Mouse (Mus musculus): ENCODE data around the gene Gabpb1. TPM values are rescaled to one million over a fixed set of nuclear protein-coding genes. Genes with fewer than 3 reads are reported as not detected.

Gabpb1 gene
- total and polyA plus RNA-seq, 3 experiments = 11.7 to 17.8 TPM; not detected in 1

- DNase-seq (ENCODE audit: low read depth, low spot score) = no peak
- Histone ChIP-seq H3K4me1 (ENCODE audit: control insufficient read depth in 1 of 2, insufficient read depth in 2 of 2, low read length in 2 of 2) (peaks cover 0 to 10% of the 10 kb centered on the region in 2 experiments; a peak in 2 of 4 replicates), H3K27ac (ENCODE audit: control insufficient read depth, low read depth, low read length) (no peak overlapping the region), H3K79me2 (ENCODE audit: control insufficient read depth, insufficient read depth, low read length, poor library complexity) (peaks cover 26% of the 10 kb centered on the region), H3K9ac (ENCODE audit: control insufficient read depth, low read depth, low read length, poor library complexity, severe bottlenecking) (peak overlapping the region; percentile 76), H3K4me3 (ENCODE audit: control insufficient read depth in 1 of 2, insufficient read depth in 1 of 2, low read depth in 2 of 2, low read length in 2 of 2) (peak overlapping the region; percentile 75 to 76), H3K27me3 (ENCODE audit: control insufficient read depth in 1 of 2, insufficient read depth in 2 of 2, low read length in 2 of 2) (no peaks in the 10 kb centered on the region), H3K9me3 (replicated peaks; ENCODE audit: insufficient read depth, low read length) (no peaks in the 10 kb centered on the region), H3K36me3 (ENCODE audit: control insufficient read depth in 1 of 2, insufficient read depth in 2 of 2, low read length in 2 of 2) (peaks cover 0 to 7% of the 10 kb centered on the region in 2 experiments; a peak in 2 of 4 replicates)
- peak in 1 of 2 experiments; percentile 71; a peak in 2 of 4 replicates for TF ChIP-seq POLR2A (IDR thresholded peaks at IDR 0.05; ENCODE audit: control insufficient read depth in 1 of 2, insufficient read depth in 1 of 2, low read depth in 1 of 2, low read length in 2 of 2, poor library complexity in 1 of 2)
- TF ChIP-seq USF2 (IDR thresholded peaks at IDR 0.05; ENCODE audit: borderline replicate concordance in 1 of 2, insufficient read depth in 1 of 2, low read depth in 1 of 2, low read length in 2 of 2) = no peak
Observed at GRCm38 (mm10) chr2:126707438-126707779, 31.3 kb upstream of the Gabpb1 start.

- Histone ChIP-seq H3K27me3 (ENCODE audit: control insufficient read depth in 1 of 2, insufficient read depth in 2 of 2, low read length in 2 of 2) (no peaks in the 10 kb centered on the region), H3K79me2 (ENCODE audit: control insufficient read depth, insufficient read depth, low read length, poor library complexity) (peaks cover 22% of the 10 kb centered on the region), H3K27ac (ENCODE audit: control insufficient read depth, low read depth, low read length) (peak within 1 kb of the TSS; percentile 34; the same call in 1 of the 2 replicates), H3K4me1 (ENCODE audit: control insufficient read depth in 1 of 2, insufficient read depth in 2 of 2, low read length in 2 of 2) (peaks cover 0 to 10% of the 10 kb centered on the region in 2 experiments; a peak in 2 of 4 replicates), H3K4me3 (ENCODE audit: control insufficient read depth in 1 of 2, insufficient read depth in 1 of 2, low read depth in 2 of 2, low read length in 2 of 2) (peak within 1 kb of the TSS; percentile 75 to 76), H3K36me3 (ENCODE audit: control insufficient read depth in 1 of 2, insufficient read depth in 2 of 2, low read length in 2 of 2) (peaks cover 0 to 7% of the 10 kb centered on the region in 2 experiments; a peak in 2 of 4 replicates), H3K9me3 (replicated peaks; ENCODE audit: insufficient read depth, low read length) (no peaks in the 10 kb centered on the region), H3K9ac (ENCODE audit: control insufficient read depth, low read depth, low read length, poor library complexity, severe bottlenecking) (peak within 1 kb of the TSS; percentile 76)
- peak; percentile 98 for DNase-seq (ENCODE audit: low read depth, low spot score)
- TF ChIP-seq TBP (IDR thresholded peaks at IDR 0.05; ENCODE audit: low read depth, low read length) (peak; percentile 69), TAL1 (IDR thresholded peaks at IDR 0.05; ENCODE audit: low read length) (no peak), NRF1 (IDR thresholded peaks at IDR 0.05; ENCODE audit: insufficient read depth, low read depth, low read length, poor library complexity, severe bottlenecking) (peak; percentile 100; the same call in 1 of the 2 replicates), RCOR1 (IDR thresholded peaks at IDR 0.05; ENCODE audit: low read depth, low read length) (peak; percentile 19), HCFC1 (IDR thresholded peaks at IDR 0.05; ENCODE audit: low read depth, low read length) (peak; percentile 91), E2F4 (IDR thresholded peaks at IDR 0.05; ENCODE audit: borderline replicate concordance, low read depth, low read length) (peak; percentile 39; the same call in 1 of the 2 replicates), JUND (IDR thresholded peaks at IDR 0.05; ENCODE audit: low read depth, low read length) (no peak), MAX (IDR thresholded peaks at IDR 0.05; ENCODE audit: low read length) (peak; percentile 78), ZNF384 (IDR thresholded peaks at IDR 0.05; ENCODE audit: low read depth, low read length) (no peak), UBTF (IDR thresholded peaks at IDR 0.05; ENCODE audit: borderline replicate concordance, insufficient read depth, low read depth, low read length) (no peak), ELF1 (IDR thresholded peaks at IDR 0.05; ENCODE audit: low read depth, low read length) (peak; percentile 96), CHD2 (IDR thresholded peaks at IDR 0.05; ENCODE audit: low read length) (no peak), MXI1 (IDR thresholded peaks at IDR 0.05; ENCODE audit: low read depth, low read length) (peak; percentile 87), GATA1 (IDR thresholded peaks at IDR 0.05; ENCODE audit: low read depth, low read length) (no peak), MYC (IDR thresholded peaks at IDR 0.05; ENCODE audit: low read depth, low read length) (peak; percentile 68; the same call in 1 of the 2 replicates), EP300 (IDR thresholded peaks at IDR 0.05; ENCODE audit: low read depth in 1 of 2, low read length in 2 of 2) (peak in 1 of 2 experiments; percentile 27; a peak in 1 of 4 replicates), NELFE (IDR thresholded peaks at IDR 0.05; ENCODE audit: low read depth, low read length) (peak; percentile 87), TCF12 (IDR thresholded peaks at IDR 0.05; ENCODE audit: low read depth, low read length) (peak; percentile 55), ZMIZ1 (IDR thresholded peaks at IDR 0.05; ENCODE audit: low read depth, low read length) (peak; percentile 91; the same call in 1 of the 2 replicates), KAT2A (conservative IDR thresholded peaks at IDR 0.05; ENCODE audit: low read depth, low read length) (peak; percentile 65), POLR2A (IDR thresholded peaks at IDR 0.05; ENCODE audit: control insufficient read depth in 1 of 2, insufficient read depth in 1 of 2, low read depth in 1 of 2, low read length in 2 of 2, poor library complexity in 1 of 2) (peak; percentile 10 to 93; a peak in 3 of 4 replicates), POLR2AphosphoS2 (IDR thresholded peaks at IDR 0.05; ENCODE audit: low read length) (peak; percentile 94), SIN3A (IDR thresholded peaks at IDR 0.05; ENCODE audit: low read length) (peak; percentile 95)
Observed at GRCm38 (mm10) chr2:126706759-126707437, 30.8 kb upstream of the Gabpb1 start, which contains the start of gene Usp8. Gene Usp8 (plus strand): TSS chr2:126707328.
